Mouse (Mus musculus): Measurements from ENCODE around the gene Ctsd. TPM values are rescaled to one million over a fixed set of nuclear protein-coding genes. Genes with fewer than 3 reads are reported as not detected.
A peak's percentile ranks its signal among the peaks of the same experiment; 100 is the strongest.
"Not testable (repeated sequence)": the region's sequence is repeated elsewhere in the genome, so short reads cannot be mapped to it uniquely, and the experiment has no call there.

The Ctsd gene
- total RNA-seq, 2 experiments from 2014 or later, result 318 to 337 TPM

DNA sequence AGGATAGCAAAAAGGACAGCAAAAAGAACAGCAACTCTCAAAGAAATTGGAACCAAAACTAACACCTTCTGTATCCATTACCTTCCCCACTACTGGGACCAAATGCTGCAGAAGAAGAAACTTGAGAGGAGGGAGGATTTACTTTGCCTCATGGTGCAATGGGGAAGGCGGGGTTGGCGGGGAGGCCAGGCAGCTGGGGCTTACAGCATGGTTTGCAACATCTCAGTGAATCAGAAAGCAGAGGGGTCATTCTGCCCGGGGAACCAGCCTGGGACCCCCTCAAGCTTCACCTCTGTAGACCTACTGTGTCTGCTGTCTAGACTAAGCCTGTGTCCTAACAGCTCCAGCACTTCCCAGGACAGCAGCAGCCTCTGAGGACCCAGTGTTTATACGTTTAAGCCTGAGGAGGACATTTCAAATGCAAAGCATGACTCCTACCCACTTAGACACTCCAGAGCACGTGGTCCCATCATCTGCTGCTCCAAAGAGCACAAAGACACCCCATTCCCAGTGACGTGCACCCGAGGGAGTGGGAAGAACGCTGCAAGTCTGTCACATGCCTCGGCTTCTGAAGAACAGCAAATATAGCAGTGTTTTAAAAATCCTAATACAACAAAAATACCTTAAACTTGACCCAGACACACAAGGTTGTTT is 38.4 kb downstream of the Ctsd start:
- peak; percentile 52 to 83 for DNase-seq (ENCODE audit: low spot score in 2 of 2)

DNA sequence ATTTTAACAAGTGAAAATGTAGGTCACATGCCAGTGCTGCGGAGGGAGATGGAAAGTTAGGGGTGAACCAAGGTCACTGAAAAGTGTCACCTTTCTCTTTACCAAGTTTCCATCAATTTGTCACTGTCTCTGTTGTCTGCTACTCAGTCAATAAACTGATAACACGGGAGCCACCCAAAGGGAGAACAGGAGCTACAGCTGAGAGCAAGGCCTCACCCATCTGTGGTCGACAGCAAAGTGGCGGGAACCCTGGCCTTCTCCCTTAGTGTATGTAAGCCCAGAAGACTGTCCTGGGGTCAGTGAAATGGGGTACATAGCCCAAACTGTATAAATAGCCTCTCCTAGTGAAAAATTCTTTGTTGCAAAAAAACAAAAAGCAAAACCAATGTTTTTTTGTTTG is 40.3 kb downstream of the Ctsd start:
- intact Hi-C loops (cut with DNase I), result no loop called here
- no peak for DNase-seq (ENCODE audit: low spot score in 2 of 2)

More for the DNA sequence above, 38.4 kb downstream of the Ctsd start:
- intact Hi-C loops (cut with DNase I), result loop anchor here (1.0 kb wide), 1 partner anchor 22 kb away; no protein-coding TSS in a partner anchor

DNA sequence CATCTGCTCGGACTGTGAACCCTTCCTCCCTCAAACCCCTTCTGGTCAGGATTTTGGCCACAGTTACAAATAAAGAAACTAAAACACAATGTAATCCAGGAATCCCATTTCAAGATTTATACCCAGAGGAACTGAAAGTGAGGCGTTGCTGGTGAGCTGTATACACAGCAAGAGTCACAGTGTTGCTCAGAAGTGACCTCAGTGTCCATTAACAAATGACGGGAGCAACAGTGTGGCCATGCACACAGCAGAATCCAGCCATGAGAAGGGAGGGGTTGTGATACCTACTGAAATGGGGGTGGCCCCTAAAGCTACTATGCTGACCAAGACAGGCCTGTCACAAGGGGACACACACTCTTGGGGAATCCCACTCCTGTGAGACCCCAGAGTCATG is 45.6 kb downstream of the Ctsd start:
- DNase-seq (ENCODE audit: low spot score in 2 of 2), result no peak
- intact Hi-C loops (cut with DNase I), result no loop called here

DNA sequence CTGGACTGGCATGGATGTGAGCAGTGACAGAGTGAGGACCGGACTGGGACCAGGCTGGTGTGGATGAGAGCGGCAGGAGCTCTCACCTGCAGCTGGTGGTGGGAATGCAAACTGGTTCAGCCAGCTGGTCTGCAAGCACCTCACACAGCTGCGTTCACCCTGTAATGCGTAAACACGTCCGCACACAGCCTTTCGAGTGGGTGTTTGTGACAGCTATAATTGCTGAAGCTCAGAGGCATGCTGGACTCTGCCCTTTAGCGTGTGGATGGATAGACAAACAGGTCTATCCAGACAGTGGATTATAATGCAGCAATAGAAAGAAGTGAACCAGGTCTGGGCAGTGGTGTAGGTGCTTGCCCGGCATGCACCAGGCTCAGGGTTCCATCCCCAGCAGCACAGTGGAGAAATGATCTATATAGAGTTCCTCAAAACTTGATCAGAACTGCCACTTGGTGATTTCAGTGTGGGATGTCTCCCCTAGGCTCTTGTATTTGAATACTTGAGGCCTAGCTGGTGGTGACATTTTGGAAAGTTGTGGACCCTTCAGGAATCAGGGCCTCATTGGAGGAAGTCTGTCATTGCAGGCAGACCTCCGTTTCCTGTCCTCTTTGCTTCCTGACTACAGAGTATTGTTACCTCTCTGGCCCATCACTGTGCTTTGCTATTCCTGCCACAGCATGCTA is 46.1 kb downstream of the Ctsd start:
- intact Hi-C loops (cut with DNase I), result no loop called here
- DNase-seq (ENCODE audit: low spot score in 2 of 2), result no peak

DNA sequence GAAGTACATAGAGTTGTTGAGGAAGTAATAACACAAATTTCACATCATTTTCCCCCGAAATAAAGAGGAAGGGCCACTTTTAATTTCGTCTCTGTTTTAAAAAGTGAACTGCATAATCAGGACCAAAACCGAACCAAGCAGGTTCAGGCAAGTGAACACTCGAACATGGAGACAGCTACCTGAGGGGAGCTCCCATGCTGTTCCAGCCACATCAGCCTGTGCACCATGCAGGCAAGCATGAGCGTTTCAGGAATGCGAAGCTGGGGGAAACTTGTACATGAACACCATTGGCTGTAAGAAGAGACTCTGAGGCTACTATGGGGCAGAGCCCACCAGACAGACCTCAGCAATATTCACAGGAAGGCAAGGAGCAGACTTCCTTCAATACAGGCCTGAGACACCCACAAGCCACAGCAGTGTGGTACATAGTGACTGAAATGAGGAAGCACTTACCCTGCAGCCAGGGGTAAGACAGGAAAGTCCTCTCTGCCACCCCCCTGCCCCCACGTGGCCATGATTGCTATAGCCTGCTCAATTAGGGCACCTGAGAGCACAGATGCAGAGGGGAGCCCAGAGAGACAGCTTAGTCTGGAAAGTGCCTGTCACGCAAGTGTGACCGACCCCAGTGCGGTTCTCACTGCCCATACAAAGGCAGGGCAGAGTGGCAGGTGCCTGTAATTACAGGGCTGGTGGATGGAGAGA is 47.4 kb downstream of the Ctsd start:
- intact Hi-C loops (cut with DNase I), result no loop called here
- DNase-seq (ENCODE audit: low spot score in 2 of 2), result peak in 1 of 2 experiments; percentile 34

DNA sequence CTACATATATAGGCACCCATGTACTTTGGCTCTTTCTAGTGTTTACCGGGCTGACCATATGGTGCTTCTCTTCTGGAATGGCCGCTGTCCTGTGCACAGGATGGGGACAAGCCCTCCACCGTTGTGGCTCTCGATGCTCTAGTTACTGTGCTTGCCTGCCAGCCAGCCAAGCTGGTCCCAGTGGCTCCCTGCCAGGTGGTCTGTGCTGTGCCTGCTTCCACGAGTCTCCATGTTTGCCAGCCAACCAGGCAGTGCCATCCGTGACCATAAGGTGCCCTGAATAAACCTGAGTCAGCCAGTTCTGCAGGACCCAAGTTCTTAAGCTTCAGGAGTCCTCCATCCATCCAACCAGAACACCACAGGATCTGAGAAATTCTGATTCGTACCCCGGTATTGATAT is 52.7 kb downstream of the Ctsd start:
- intact Hi-C loops (cut with DNase I), result loop anchor here (2.0 kb wide), 1 partner anchor 246 kb away; no protein-coding TSS in a partner anchor
- no peak for DNase-seq (ENCODE audit: low spot score in 2 of 2)

DNA sequence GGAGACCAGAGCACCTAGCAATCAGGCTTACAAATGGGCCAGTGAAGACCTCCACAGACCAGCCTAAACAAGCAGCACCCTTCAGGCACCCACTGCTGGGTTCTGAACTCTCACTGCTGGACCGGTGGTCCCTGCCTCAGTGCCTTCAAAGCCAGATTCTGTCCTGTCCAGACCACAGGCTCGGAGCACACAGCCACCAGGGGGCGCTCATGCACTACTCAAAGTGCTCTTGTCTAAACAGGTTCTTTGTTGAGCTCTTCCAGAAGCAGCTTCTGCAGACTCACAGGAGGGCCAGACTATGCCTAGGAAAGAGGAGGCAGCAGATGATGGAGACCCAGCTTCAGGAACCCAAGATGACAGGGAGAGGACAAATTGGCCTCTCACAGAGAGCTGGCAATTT is 53.6 kb downstream of the Ctsd start:
- peak; percentile 89 for DNase-seq (ENCODE audit: low spot score in 2 of 2)
- intact Hi-C loops (cut with DNase I), result loop anchor here (1.0 to 5.0 kb wide), 4 partner anchors 101 to 343 kb away; partner anchors contain the start of gene Tnnt3

DNA sequence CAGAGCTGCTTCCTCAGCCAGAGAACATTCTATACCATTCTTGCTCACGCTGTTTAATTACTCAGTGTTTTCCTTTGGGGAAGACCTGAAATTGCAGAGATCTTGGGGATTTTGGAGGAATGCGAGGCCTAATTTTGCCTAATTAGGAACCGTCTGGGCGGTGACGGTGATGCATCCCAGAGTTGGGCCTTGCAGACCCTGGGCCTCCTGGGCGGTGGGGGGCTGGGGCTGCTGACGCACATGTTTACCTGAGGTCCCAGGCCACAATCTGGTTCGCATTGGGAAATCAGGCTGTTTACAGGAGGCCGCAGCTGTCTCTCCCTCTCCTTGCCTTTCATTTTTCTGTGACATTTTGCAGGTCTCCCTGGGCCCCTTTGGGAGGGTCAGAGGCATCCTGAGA is 55.1 kb downstream of the Ctsd start:
- DNase-seq (ENCODE audit: low spot score in 2 of 2), result not testable (repeated sequence)
- intact Hi-C loops (cut with DNase I), result loop anchor here (5.0 kb wide), 2 partner anchors 165 to 345 kb away; partner anchors contain the start of gene Tnnt3

DNA sequence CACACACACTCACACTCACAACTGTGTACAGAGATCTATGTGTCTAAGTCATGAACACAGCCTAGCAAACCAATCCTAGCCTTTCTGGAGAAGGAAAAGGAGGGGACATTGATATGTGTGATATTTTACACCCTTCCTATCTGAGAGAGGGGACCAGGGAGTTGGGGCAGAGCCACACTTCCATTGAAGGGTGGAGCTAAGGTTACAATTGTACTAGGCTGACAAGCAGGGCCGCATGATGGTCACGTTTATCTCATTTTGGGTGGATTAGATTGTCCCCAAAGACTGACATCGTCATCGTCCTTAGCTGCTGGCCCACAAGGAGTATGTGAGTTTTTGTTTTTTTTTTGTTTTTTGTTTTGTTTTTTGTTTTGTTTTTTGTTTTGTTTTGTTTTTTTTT is 56.6 kb downstream of the Ctsd start:
- no peak for DNase-seq (ENCODE audit: low spot score in 2 of 2)
- intact Hi-C loops (cut with DNase I), result loop anchor here (5.0 kb wide), 2 partner anchors 166 to 346 kb away; partner anchors contain the start of gene Tnnt3

DNA sequence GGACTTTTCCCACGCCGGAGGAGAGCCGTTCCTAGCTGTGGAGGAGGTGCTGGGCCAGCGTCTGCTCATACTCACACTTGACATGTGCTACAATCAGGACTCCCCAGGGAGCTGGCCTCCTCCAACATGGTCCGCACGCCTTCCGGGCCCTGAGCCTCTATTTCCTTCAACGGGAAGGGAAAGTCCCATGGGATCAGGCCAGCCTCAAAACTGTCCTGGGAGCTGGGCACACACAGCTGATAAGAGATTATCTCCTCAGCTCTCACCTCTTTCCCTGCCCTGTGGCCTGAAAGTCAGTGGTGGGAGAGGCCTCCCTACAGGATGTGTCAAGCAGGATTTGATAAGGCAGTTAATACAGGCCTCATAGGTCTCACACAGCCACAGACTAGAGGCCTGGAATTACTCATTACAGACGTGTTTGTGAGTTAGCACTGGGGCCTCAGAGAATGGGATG is 57.5 kb downstream of the Ctsd start:
- no peak for DNase-seq (ENCODE audit: low spot score in 2 of 2)
- intact Hi-C loops (cut with DNase I), result loop anchor here (5.0 kb wide), 2 partner anchors 167 to 347 kb away; partner anchors contain the start of gene Tnnt3

DNA sequence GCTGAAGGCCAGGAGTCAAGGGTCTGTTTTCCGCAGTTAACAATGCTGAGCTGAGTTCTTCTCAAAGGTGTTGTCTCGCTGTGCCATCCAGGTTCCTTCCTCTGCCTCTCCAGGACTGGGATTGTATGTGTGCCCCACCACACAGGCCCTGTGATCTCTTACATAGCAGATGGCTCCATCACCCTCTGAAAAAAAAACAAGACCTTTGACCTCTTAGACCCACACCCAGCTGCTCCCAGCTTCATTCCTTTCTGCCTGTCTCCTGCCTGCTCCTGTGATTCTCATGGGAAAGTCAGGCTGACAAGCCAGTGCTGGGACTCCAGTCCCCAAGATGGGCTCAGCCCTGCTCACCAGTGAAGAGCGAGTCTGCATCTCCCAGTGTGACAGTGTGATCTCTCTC is 59.3 kb downstream of the Ctsd start:
- intact Hi-C loops (cut with DNase I), result no loop called here
- no peak for DNase-seq (ENCODE audit: low spot score in 2 of 2)

DNA sequence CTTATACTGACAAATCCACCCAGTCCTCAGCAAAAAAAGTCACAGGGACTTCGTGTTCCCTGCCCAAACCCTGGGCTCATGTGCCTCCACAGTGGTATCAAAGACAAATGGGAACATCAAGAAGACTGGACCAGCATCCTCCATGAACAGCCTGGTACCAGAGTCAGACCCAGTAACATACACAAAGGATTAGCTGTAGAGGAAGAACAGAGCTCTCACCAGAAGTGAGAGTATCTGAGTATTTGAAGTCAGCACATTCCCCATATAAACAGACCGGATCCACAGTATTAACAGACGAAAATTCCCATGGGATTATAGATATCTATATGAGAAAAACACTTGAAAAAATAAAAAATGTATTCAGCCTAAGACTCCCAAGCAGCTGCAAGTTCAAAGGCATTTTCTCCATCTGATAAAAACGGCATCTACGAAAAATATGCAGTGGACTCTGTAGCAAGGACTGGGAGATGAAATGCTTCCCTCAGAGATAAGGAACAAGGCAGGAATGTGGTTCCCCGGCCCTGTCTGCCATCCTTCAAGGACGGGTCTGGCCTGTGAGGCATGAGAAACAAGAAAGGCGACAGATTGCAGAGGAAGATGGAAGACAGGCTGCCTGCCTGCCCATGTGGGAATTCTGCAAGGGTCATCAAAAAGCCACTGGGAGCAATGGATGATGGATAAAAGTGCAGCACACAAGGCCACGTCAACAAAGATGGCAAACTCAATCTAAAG is 61.0 kb downstream of the Ctsd start:
- DNase-seq (ENCODE audit: low spot score in 2 of 2), result no peak
- intact Hi-C loops (cut with DNase I), result no loop called here

Other genes starting within 250 kb of the Ctsd start
- gene Gm45337, start 243.4 kb downstream of the Ctsd start, total RNA-seq (2021), result not detected
- gene Gm29735, start 230.9 kb downstream of the Ctsd start, total RNA-seq (2021), result not detected
- gene Gm4553, start 222.3 kb downstream of the Ctsd start, total RNA-seq (2021), result not detected
- gene Krtap5-2, start 212.0 kb downstream of the Ctsd start, total RNA-seq (2021), result not detected
- gene Gm10153, start 197.6 kb downstream of the Ctsd start, total RNA-seq (2021), result not detected
- not detected for gene Krtap5-3, start 186.7 kb downstream of the Ctsd start, total RNA-seq (2021)
- gene Gm7579, start 176.2 kb downstream of the Ctsd start, total RNA-seq (2021), result not detected
- not detected for gene Krtap5-5, start 158.1 kb downstream of the Ctsd start, total RNA-seq (2021)
- not detected for gene Gm40460, start 147.0 kb downstream of the Ctsd start, total RNA-seq (2021)
- not detected for gene Gm2431, start 129.7 kb downstream of the Ctsd start, total RNA-seq (2021)
- gene Gm4559, start 113.7 kb downstream of the Ctsd start, total RNA-seq (2021), result not detected
- not detected for gene Krtap5-1, start 90.9 kb downstream of the Ctsd start, total RNA-seq (2021)
- gene Krtap5-4, start 84.5 kb downstream of the Ctsd start, total RNA-seq (2021), result not detected
- 10 to 100 TPM; 26.4 to 28.8 TPM for gene Ifitm10, start 14.3 kb downstream of the Ctsd start, total RNA-seq (2021)
- 1 to 10 TPM in 1 of 2 experiments, under 1 TPM in 1; 0.57 to 6.8 TPM for gene Gm49369, start 5.4 kb downstream of the Ctsd start, total RNA-seq (2021)
- not detected for gene Syt8, start 46.8 kb upstream of the Ctsd start, total RNA-seq (2021)
- gene Tnni2, start 53.8 kb upstream of the Ctsd start, total RNA-seq (2021), result not detected
- 1 to 10 TPM; 5.2 to 5.4 TPM for gene Lsp1, start 72.8 kb upstream of the Ctsd start, total RNA-seq (2021)
- gene Tnnt3, start 110.8 kb upstream of the Ctsd start, total RNA-seq (2021), result not detected
- gene Mrpl23, start 144.6 kb upstream of the Ctsd start, total RNA-seq (2021), result 1 to 10 TPM; 3.3 to 6.9 TPM